Mouse (Mus musculus): ENCODE data around the gene Camta1.

DNA sequence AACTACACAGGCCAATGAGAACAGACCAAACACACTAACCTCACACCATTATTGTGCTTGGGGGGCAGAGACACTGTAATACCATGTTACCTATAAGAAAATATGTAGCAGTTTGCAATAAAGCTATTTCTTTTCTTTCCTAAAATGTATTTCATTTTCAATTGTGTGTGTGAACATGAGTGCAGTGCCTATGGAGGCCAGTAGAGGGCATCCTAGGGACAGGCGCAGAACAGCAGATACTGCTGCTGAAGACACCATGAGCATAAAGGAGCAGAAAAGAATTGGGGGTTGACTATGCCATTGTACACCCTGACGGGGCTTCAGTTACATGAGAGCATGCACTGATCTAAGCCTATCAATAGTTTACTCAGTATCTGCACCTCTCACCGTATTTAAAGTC, 380.7 kb downstream of the Camta1 start:
- TF ChIP-seq CTCF (IDR thresholded peaks at IDR 0.05; ENCODE audit: low read depth), result peak; percentile 29
- no peak for TF ChIP-seq EP300 (IDR thresholded peaks at IDR 0.05; ENCODE audit: low read depth)
